Mouse (Mus musculus) adrenal gland, adult (tissue): ENCODE results near the gene Hoxc9.
A peak's percentile ranks its signal among the peaks of the same experiment; 100 is the strongest.

Experiments
- DNase-seq, 2 experiments: peaks; one replicate each; pipeline ENCODE4 v3.0.0; 2022 to 2023; ENCODE audit warnings: low spot score in 1 of 2; ENCODE audit not compliant: inconsistent age in 2 of 2

The Hoxc9 gene

DNA sequence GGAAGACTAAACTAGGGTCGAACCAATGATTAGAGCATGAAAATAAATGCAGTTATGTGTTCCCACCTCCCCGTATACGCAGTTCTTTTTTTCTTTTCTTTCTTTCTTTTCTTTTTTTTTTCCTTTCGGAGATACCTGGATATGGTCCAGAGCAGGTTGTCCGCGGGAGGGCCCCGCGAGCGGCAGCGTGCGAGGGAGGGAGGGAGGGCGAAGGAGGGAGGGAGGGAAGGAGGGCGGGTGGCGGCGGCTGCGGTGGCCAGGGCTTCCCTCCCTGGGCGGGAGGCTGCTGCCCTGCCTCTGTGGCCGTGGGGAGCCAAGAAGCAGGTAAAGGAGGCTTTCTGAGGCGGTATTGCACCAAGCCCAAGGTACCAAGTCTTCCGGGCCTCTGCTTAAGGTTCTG is at the start of gene Hoxc9:
Gene Hoxc9 (plus strand): TSS at position 269 of the 400 bp plus-strand sequence.
- no peak for DNase-seq

GRCm38 (mm10) chr15:102927032-102927645 is 49.1 kb upstream of the Hoxc9 start:
- DNase-seq: no peak

DNA sequence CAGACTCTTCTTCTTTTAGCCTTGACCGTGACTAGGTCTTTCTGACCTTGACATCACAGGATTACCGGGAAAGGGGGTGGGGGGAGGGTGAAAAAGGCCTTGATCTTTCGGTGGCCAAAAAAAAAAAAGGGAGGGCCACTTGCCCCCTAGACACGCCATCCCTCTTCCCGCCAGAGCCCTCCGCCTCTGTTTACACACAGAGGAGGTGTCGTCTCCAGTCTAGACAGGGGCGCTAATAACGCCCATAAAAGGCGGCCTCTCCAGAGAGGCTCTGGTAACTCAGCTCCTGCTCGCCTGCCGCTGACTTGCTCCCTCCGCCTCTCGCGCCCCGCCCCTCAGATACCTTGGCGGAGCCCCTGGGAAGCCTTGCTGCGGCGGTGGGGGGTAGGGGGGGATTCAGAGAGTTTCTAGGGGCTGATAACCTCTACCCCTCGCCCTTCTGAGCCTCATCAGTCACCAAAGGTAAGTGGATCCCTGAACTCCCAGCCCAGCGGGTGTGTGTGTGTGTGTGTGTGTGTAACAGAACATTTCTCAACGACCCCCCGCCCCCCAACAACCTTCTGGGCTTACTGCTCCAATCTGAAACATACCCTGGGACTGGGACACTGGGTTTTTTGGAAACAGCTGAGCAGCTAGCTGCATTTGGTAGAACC is 44.4 kb upstream of the Hoxc9 start:
- DNase-seq: no peak

- no peak for DNase-seq
Measured at GRCm38 (mm10) chr15:102934438-102934837, 41.8 kb upstream of the Hoxc9 start.

GRCm38 (mm10) chr15:102934897-102935296 is 41.3 kb upstream of the Hoxc9 start:
- DNase-seq: no peak

- DNase-seq: no peak
Measured at GRCm38 (mm10) chr15:102936279-102936972, 39.8 kb upstream of the Hoxc9 start, which contains the start of gene Hoxc12. TSS of gene Hoxc12 (plus strand) at chr15:102936757.

DNA sequence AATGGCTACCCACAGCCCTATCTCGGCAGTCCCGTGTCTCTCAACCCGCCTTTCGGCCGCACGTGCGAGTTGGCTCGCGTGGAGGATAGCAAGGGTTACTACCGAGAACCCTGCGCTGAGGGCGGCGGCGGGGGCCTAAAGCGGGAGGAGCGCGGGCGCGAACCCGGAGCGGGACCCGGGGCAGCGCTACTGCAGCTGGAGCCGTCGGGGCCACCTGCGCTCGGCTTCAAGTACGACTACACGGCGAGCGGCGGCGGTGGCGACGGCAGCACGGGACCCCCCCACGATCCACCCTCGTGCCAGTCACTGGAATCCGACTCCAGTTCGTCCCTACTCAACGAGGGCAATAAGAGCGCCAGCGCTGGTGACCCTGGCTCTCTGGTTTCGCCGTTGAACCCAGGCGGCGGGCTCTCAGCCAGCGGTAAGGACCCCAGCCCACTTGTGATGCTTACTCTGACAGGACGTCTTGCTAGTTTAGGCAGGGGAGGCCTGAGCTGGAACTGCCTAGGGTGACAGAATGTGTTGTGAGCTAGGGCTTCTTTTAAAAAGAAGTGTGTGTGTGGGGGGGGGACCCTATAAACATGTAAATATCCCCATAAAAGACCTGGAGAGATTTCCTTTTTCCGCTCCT is 39.1 kb upstream of the Hoxc9 start:
- no peak for DNase-seq

DNA sequence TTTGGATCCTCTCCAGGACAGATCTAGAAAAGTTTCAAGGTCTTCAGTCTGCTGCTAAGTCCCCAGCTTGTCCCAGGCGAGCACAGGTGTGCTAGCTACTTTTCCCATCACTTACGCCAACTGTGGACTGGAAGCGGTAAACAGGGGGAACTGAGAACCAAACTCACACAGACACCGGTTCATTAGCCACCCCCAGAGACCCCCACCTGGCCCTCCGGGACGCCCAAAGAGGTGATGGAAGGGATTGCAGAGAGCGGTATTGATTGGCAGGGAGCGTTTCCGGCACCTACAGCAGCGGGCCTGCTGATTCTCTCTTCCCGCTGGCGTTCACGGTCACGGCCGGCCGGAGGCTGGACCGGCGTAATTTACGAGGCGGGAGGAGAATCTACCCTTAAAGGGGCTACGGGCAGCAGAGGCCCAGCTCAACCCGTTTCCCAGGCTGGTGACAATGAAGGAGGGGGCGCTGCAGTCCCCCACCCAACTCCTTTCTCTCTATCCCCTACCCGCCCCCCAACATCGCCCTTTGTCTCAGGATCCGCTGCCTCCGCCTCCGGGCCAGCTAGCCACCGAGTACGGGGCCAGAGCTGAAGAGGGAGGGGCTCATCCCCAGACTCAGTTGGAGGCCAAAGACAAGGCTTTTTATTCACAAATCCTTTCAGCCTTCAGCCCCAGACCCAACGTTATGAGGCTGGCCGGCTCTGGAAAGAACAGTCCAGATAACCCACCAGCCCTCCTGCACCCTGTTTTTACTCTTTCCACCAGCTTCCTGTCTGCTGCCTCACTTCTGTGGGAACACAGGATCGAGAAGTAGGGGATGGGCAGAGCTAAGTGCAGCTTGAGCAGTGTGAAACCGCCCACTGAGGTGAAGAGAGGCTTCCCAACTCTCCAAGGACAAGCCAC is 36.7 kb upstream of the Hoxc9 start:
- DNase-seq: no peak

- DNase-seq: peak in 1 of 2 experiments; percentile 41
Measured at GRCm38 (mm10) chr15:102942739-102943467, 33.3 kb upstream of the Hoxc9 start.

DNA sequence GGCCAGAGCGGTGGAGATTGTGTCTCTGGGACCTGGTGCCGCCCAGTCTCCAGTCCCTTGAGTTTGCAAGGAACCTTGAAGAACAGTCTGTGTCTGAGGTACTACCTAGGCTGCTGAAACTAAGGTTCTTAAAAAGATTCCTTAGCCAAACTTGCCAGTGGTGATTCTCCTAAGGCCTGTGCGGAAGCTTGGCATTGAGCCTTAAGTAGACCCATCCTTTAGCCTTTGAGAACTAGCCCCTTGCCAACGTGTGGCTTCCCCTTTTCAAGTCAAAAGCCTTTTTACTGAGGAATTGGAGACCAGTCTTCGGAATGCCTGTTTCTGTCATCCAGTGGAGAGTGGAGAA is 32.8 kb upstream of the Hoxc9 start:
- no peak for DNase-seq

GRCm38 (mm10) chr15:102945185-102946077 is 30.8 kb upstream of the Hoxc9 start:
- DNase-seq: no peak

DNA sequence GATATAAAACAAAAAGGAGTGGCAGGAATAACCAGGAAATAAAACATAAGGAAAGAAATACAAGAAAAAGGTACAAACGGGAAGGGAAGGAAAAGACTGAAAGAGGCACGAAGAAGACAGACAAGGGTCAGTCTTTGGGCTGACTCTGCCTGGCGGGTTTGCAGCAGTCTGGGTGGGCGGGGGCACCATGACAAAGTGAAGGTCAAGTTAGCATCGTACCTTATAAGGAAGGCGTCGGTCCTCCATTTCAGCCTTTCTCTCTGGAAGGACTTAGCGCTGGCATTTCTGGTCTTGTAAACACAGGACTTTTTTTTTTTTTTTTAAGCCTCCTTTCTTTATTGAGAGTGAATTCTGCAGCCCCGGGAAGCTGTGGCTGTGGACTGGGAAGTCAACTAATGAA is 29.0 kb upstream of the Hoxc9 start:
- DNase-seq: no peak

- no peak for DNase-seq
Measured at GRCm38 (mm10) chr15:102948842-102949241, 27.4 kb upstream of the Hoxc9 start.

DNA sequence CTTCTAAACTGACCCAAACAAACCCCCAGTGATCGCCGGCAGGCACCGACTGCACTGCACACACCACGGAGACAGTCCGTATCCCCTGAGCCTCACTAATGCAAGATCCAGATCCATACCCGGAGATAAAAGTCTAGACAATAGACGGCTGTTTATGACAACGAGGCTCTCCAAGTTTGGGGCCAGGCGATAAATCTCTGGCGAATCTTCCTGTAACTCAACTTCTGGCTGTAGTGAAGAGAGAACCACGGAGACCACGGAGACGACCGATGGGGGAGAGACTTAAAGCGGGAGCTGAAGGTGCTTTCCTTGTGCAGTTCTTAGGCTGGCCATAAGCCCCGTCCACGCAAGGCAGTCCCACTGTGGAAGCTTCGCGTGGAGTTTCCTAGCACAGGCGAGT is 26.5 kb upstream of the Hoxc9 start:
- no peak for DNase-seq

DNA sequence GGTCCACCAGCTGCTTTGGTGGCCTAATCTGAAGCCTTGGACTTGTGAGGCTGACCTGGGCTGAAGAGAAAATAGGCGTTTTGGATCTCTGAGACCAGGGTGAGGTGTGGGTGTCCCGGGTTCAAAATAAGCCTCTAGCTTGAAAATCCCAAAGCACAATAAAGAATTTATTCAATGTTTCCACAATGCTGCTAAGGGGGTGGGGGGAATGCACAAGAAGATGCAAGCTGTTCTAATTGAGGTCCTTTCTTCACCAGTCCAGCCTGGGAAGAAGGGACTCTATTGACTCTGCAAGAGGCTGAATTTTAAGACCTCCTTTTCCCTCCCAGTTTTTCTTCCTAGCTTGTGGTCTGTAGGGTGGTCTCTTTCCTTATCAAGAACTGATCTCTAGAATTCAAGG is 25.4 kb upstream of the Hoxc9 start:
- no peak for DNase-seq

- no peak for DNase-seq
Measured at GRCm38 (mm10) chr15:102953561-102953960, 22.7 kb upstream of the Hoxc9 start.

GRCm38 (mm10) chr15:102954192-102955006 is 21.8 kb upstream of the Hoxc9 start, which contains the start of gene Hoxc11:
TSS of gene Hoxc11 (plus strand) at chr15:102954427.
- DNase-seq: peak in 1 of 2 experiments; percentile 40

- DNase-seq: no peak
Measured at GRCm38 (mm10) chr15:102955007-102955382, 21.2 kb upstream of the Hoxc9 start.
